Mouse (Mus musculus): Measurements from ENCODE around the gene Ckmt1.
A peak's percentile ranks its signal among the peaks of the same experiment; 100 is the strongest.
"Not testable (repeated sequence)": the region's sequence is repeated elsewhere in the genome, so short reads cannot be mapped to it uniquely, and the experiment has no call there.

Gene Ckmt1

GRCm38 (mm10) chr2:121357494-121357893 lies at the start of gene Ckmt1:
TSS of gene Ckmt1 (plus strand) at chr2:121357714.
- peak; percentile 15 for DNase-seq (ENCODE audit: low spot score)

GRCm38 (mm10) chr2:121308997-121309416 lies 48.5 kb upstream of the Ckmt1 start:
- DNase-seq (ENCODE audit: low spot score) = no peak

GRCm38 (mm10) chr2:121316278-121316677 lies 41.2 kb upstream of the Ckmt1 start:
- no peak for DNase-seq (ENCODE audit: low spot score)

GRCm38 (mm10) chr2:121323041-121323440 lies 34.5 kb upstream of the Ckmt1 start:
- no peak for DNase-seq (ENCODE audit: low spot score)

- DNase-seq (ENCODE audit: low spot score) = no peak
These were observed 33.6 kb upstream of the Ckmt1 start for GRCm38 (mm10) chr2:121323693-121324470.

GRCm38 (mm10) chr2:121329492-121329891 lies 28.0 kb upstream of the Ckmt1 start:
- DNase-seq (ENCODE audit: low spot score) = no peak

- no peak for DNase-seq (ENCODE audit: low spot score)
These were observed 18.5 kb upstream of the Ckmt1 start for GRCm38 (mm10) chr2:121339057-121339456.

GRCm38 (mm10) chr2:121353156-121353555 lies 4.4 kb upstream of the Ckmt1 start:
- no peak for DNase-seq (ENCODE audit: low spot score)

- DNase-seq (ENCODE audit: low spot score) = no peak
These were observed 3.1 kb upstream of the Ckmt1 start for GRCm38 (mm10) chr2:121354378-121354777.

GRCm38 (mm10) chr2:121354820-121355592 lies 2.5 kb upstream of the Ckmt1 start, which contains the start of gene Ppip5k1:
TSS of gene Ppip5k1 (minus strand) at chr2:121355396.
- DNase-seq (ENCODE audit: low spot score) = peak; percentile 97

- no peak for DNase-seq (ENCODE audit: low spot score)
These were observed 447 bp downstream of the Ckmt1 start for GRCm38 (mm10) chr2:121357961-121358360.

GRCm38 (mm10) chr2:121358381-121358780 lies 867 bp downstream of the Ckmt1 start:
- DNase-seq (ENCODE audit: low spot score) = peak; percentile 80

GRCm38 (mm10) chr2:121359461-121359860 lies 1.9 kb downstream of the Ckmt1 start:
- DNase-seq (ENCODE audit: low spot score) = no peak

GRCm38 (mm10) chr2:121363656-121364055 lies 6.1 kb downstream of the Ckmt1 start:
- no peak for DNase-seq (ENCODE audit: low spot score)

- no peak for DNase-seq (ENCODE audit: low spot score)
These were observed 11.3 kb downstream of the Ckmt1 start for GRCm38 (mm10) chr2:121368831-121369230.

GRCm38 (mm10) chr2:121370921-121371320 lies 13.4 kb downstream of the Ckmt1 start:
- DNase-seq (ENCODE audit: low spot score) = no peak

- DNase-seq (ENCODE audit: low spot score) = no peak
These were observed 14.8 kb downstream of the Ckmt1 start for GRCm38 (mm10) chr2:121372266-121372665.

GRCm38 (mm10) chr2:121374766-121375165 lies 17.3 kb downstream of the Ckmt1 start:
- no peak for DNase-seq (ENCODE audit: low spot score)

- DNase-seq (ENCODE audit: low spot score) = not testable (repeated sequence)
These were observed 29.6 kb downstream of the Ckmt1 start, which contains the start of gene Strc for GRCm38 (mm10) chr2:121386961-121387575. TSS of gene Strc (minus strand) at chr2:121387168.

- DNase-seq (ENCODE audit: low spot score) = peak; percentile 86
These were observed 39.1 kb downstream of the Ckmt1 start for GRCm38 (mm10) chr2:121396624-121397023.

- no peak for DNase-seq (ENCODE audit: low spot score)
These were observed 45.8 kb downstream of the Ckmt1 start for GRCm38 (mm10) chr2:121403296-121403695.

- peak; percentile 14 for DNase-seq (ENCODE audit: low spot score)
These were observed 50.6 kb downstream of the Ckmt1 start for GRCm38 (mm10) chr2:121408160-121408559.
